Mouse (Mus musculus): ENCODE results near the gene Slc8a2.

GRCm38 (mm10) chr7:16132161-16132581 lies 2.5 kb downstream of the Slc8a2 start:
- TF ChIP-seq CTCF (conservative IDR thresholded peaks at IDR 0.05; ENCODE audit: insufficient read depth, insufficient read length, low read depth, low read length), result no peak
- TF ChIP-seq POLR2A (IDR thresholded peaks at IDR 0.05; ENCODE audit: low read depth, low read length), result no peak
